Mouse (Mus musculus): ENCODE results near the gene Zfp810. TPM values are rescaled to one million over a fixed set of nuclear protein-coding genes. Genes with fewer than 3 reads are reported as not detected.
"Not testable (repeated sequence)": the region's sequence is repeated elsewhere in the genome, so short reads cannot be mapped to it uniquely, and the experiment has no call there.

Zfp810 gene
- 10 to 100 TPM in 1 of 2 experiments, 1 to 10 TPM in 1; 5.7 to 11.0 TPM for total RNA-seq (2021)
- polyA plus RNA-seq (2012; rRNA removed) = 1.8 and 2.2 TPM in 2 replicates
- long read RNA-seq, partial matches to known transcripts = 0 of 8 reads
- long read RNA-seq, other reads (novel, unspliced or antisense) = 6 of 8 reads

- peak; percentile 94 for DNase-seq
Observed at GRCm38 (mm10) chr9:22307156-22307919, at the start of gene Zfp810. TSS of gene Zfp810 (minus strand) at chr9:22307648.

GRCm38 (mm10) chr9:22355919-22356318 is 48.5 kb upstream of the Zfp810 start:
- no peak for DNase-seq

- DNase-seq = no peak
Observed at GRCm38 (mm10) chr9:22353901-22354300, 46.5 kb upstream of the Zfp810 start.

- DNase-seq = no peak
Observed at GRCm38 (mm10) chr9:22353465-22353864, 46.0 kb upstream of the Zfp810 start.

GRCm38 (mm10) chr9:22340331-22340730 is 32.9 kb upstream of the Zfp810 start:
- no peak for DNase-seq

- DNase-seq = no peak
Observed at GRCm38 (mm10) chr9:22337217-22337616, 29.8 kb upstream of the Zfp810 start.

- peak; percentile 93 for DNase-seq
Observed at GRCm38 (mm10) chr9:22327475-22328387, 20.3 kb upstream of the Zfp810 start.

GRCm38 (mm10) chr9:22327099-22327474 is 19.6 kb upstream of the Zfp810 start:
- DNase-seq = no peak

GRCm38 (mm10) chr9:22324579-22324978 is 17.1 kb upstream of the Zfp810 start:
- DNase-seq = no peak

- no peak for DNase-seq
Observed at GRCm38 (mm10) chr9:22322381-22323211, 15.1 kb upstream of the Zfp810 start.

GRCm38 (mm10) chr9:22319109-22319508 is 11.7 kb upstream of the Zfp810 start:
- no peak for DNase-seq

- DNase-seq = not testable (repeated sequence)
Observed at GRCm38 (mm10) chr9:22316047-22316446, 8.6 kb upstream of the Zfp810 start.

GRCm38 (mm10) chr9:22314066-22314465 is 6.6 kb upstream of the Zfp810 start:
- no peak for DNase-seq

GRCm38 (mm10) chr9:22313218-22313617 is 5.8 kb upstream of the Zfp810 start:
- DNase-seq = no peak

GRCm38 (mm10) chr9:22309651-22310050 is 2.2 kb upstream of the Zfp810 start:
- no peak for DNase-seq

- DNase-seq = not testable (repeated sequence)
Observed at GRCm38 (mm10) chr9:22307920-22308262, 443 bp upstream of the Zfp810 start.

GRCm38 (mm10) chr9:22306726-22307125 is 722 bp downstream of the Zfp810 start:
- no peak for DNase-seq

- no peak for DNase-seq
Observed at GRCm38 (mm10) chr9:22302199-22302598, 5.2 kb downstream of the Zfp810 start.

- no peak for DNase-seq
Observed at GRCm38 (mm10) chr9:22278733-22279132, 28.7 kb downstream of the Zfp810 start.

- DNase-seq = no peak
Observed at GRCm38 (mm10) chr9:22268886-22269285, 38.6 kb downstream of the Zfp810 start.

- no peak for DNase-seq
Observed at GRCm38 (mm10) chr9:22262611-22263010, 44.8 kb downstream of the Zfp810 start.

- DNase-seq = no peak
Observed at GRCm38 (mm10) chr9:22261594-22261993, 45.9 kb downstream of the Zfp810 start.
